ENCODE assay signal across 14 mouse cellular contexts in the genomic region with DNA sequence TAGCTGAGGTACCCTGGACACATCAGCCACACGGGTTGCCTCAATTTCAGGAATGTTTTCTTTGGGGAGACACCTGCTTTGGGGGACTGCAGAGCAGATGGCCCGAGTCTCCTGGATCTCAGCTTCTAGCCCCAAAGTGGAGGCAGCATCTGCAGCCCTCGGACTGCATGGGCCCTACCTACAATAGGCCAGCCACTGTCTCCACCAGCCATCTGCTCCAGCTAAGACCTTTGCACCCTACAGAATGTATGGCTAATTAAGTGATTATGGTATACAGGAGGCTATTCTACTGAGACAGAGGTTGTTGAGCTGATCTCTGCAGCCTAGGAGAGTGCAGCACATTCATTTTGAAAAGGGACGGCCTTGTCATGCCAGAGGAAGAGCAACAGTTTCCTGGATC. TPM values are rescaled to one million over a fixed set of nuclear protein-coding genes. Genes with fewer than 3 reads are reported as not detected.
DNase-seq lines count a peak whose midpoint lies in the region; ATAC-seq and TF ChIP-seq lines count a peak whose summit lies in the region.
"Had no signal": no experiment of that assay in that cellular context is flagged by ENCODE, and none has a peak within 500 bp of the region (broad histone marks: within the 10 kb centered on the region; RNA-seq: fewer than 3 reads in every experiment).

No protein-coding gene starts in this region.

- H3K4me2 ChIP-seq in forebrain, postnatal 0 days (ENCODE audit: low read depth): 0 out of 2 replicates have a peak overlapping the region, but pooled peaks have one; percentile 14
- no peak overlapping the region for H3K4me2 ChIP-seq in intestine, postnatal 0 days (replicated peaks; ENCODE audit: low read depth)
- peak overlapping the region; percentile 7; the same call in 1 of the 2 replicates for H3K4me2 ChIP-seq in neural tube, embryonic 13.5 days
- H3K4me2 ChIP-seq: liver, embryonic 12.5 days had no signal

- TF ChIP-seq CTCF in forebrain, postnatal 0 days (IDR thresholded peaks at IDR 0.05; ENCODE audit: low read depth): no peak
- TF ChIP-seq CTCF in intestine, postnatal 0 days (IDR thresholded peaks at IDR 0.05; ENCODE audit: low read depth): no peak

- H3K4me3 ChIP-seq in embryonic facial prominence, embryonic 10.5 days: no peak overlapping the region
- H3K4me3 ChIP-seq in forebrain, postnatal 0 days (ENCODE audit: low read depth, low read length): no peak overlapping the region
- no peak overlapping the region for H3K4me3 ChIP-seq in intestine, postnatal 0 days (ENCODE audit: low read depth, low read length)
- no peak overlapping the region for H3K4me3 ChIP-seq in neural tube, embryonic 13.5 days
- H3K4me3 ChIP-seq: liver, embryonic 12.5 days had no signal

- no peaks in the 10 kb centered on the region for H3K9me3 ChIP-seq in embryonic facial prominence, embryonic 10.5 days
- no peaks in the 10 kb centered on the region for H3K9me3 ChIP-seq in forebrain, postnatal 0 days (ENCODE audit: low read length)
- H3K9me3 ChIP-seq in intestine, postnatal 0 days (ENCODE audit: control insufficient read depth): no peaks in the 10 kb centered on the region
- H3K9me3 ChIP-seq in neural tube, embryonic 13.5 days: no peaks in the 10 kb centered on the region
- H3K9me3 ChIP-seq: liver, embryonic 12.5 days had no signal

- peak overlapping the region; percentile 41 for H3K27ac ChIP-seq in embryonic facial prominence, embryonic 10.5 days (replicated peaks)
- peak overlapping the region; percentile 79 for H3K27ac ChIP-seq in forebrain, postnatal 0 days (ENCODE audit: low read depth, low read length)
- no peak overlapping the region for H3K27ac ChIP-seq in intestine, postnatal 0 days (ENCODE audit: low read depth, low read length)
- peak overlapping the region; percentile 88 for H3K27ac ChIP-seq in neural tube, embryonic 13.5 days (replicated peaks)
- H3K27ac ChIP-seq: liver, embryonic 12.5 days had no signal

- H3K27me3 ChIP-seq in embryonic facial prominence, embryonic 10.5 days (replicated peaks; ENCODE audit: low read depth, poor library complexity, severe bottlenecking): no peaks in the 10 kb centered on the region
- H3K27me3 ChIP-seq in forebrain, postnatal 0 days (ENCODE audit: insufficient read depth, low read length): no peaks in the 10 kb centered on the region
- H3K27me3 ChIP-seq in intestine, postnatal 0 days (replicated peaks; ENCODE audit: control insufficient read depth, insufficient read depth, low read length): no peaks in the 10 kb centered on the region
- no peaks in the 10 kb centered on the region for H3K27me3 ChIP-seq in neural tube, embryonic 13.5 days
- H3K27me3 ChIP-seq: liver, embryonic 12.5 days had no signal

- no peak for ATAC-seq in forebrain, postnatal 0 days
- peak; percentile 60; the same call in 1 of the 2 replicates for ATAC-seq in intestine, postnatal 0 days
- ATAC-seq in neural tube, embryonic 13.5 days (ENCODE audit: low read depth): peak; percentile 44; the same call in 1 of the 2 replicates
- ATAC-seq: liver, embryonic 12.5 days had no signal

- peaks cover 49% of the 10 kb centered on the region for H3K4me1 ChIP-seq in embryonic facial prominence, embryonic 10.5 days
- peaks cover 34% of the 10 kb centered on the region for H3K4me1 ChIP-seq in forebrain, postnatal 0 days (ENCODE audit: insufficient read depth)
- no peaks in the 10 kb centered on the region for H3K4me1 ChIP-seq in intestine, postnatal 0 days (replicated peaks; ENCODE audit: control insufficient read depth, insufficient read depth, low read length)
- H3K4me1 ChIP-seq in neural tube, embryonic 13.5 days (replicated peaks): peaks cover 54% of the 10 kb centered on the region
- H3K4me1 ChIP-seq: liver, embryonic 12.5 days had no signal

- 0 out of 2 replicates have a peak, but pooled peaks cover 4% of the 10 kb centered on the region for H3K36me3 ChIP-seq in embryonic facial prominence, embryonic 10.5 days (replicated peaks)
- peaks cover 10% of the 10 kb centered on the region for H3K36me3 ChIP-seq in forebrain, postnatal 0 days (ENCODE audit: insufficient read depth)
- no peaks in the 10 kb centered on the region for H3K36me3 ChIP-seq in intestine, postnatal 0 days (ENCODE audit: control insufficient read depth, insufficient read depth)
- peaks cover 5% of the 10 kb centered on the region; the same call in 1 of the 2 replicates for H3K36me3 ChIP-seq in neural tube, embryonic 13.5 days
- H3K36me3 ChIP-seq: liver, embryonic 12.5 days had no signal

- WGBS in embryonic facial prominence, embryonic 10.5 days: 23% methylated on average over 4 of the region's 4 CpGs
- 17% methylated on average over 4 of the region's 4 CpGs for WGBS in forebrain, postnatal 0 days
- WGBS in intestine, postnatal 0 days: 36% methylated on average over 4 of the region's 4 CpGs
- 5% methylated on average over 4 of the region's 4 CpGs for WGBS in neural tube, embryonic 13.5 days

- DNase-seq in embryonic facial prominence, embryonic 10.5 days (ENCODE audit: low spot score): peak; percentile 46
- no peak for DNase-seq in forebrain, postnatal 0 days
- DNase-seq in cerebellum, postnatal 10 days: no peak
- DNase-seq in layer of hippocampus, adult 9-10 months (ENCODE audit: low spot score): no peak
- no peak for DNase-seq in testis, postnatal 10 days (ENCODE audit: low spot score)
- no peak for DNase-seq in heart, adult 18-20 months
- DNase-seq: adrenal gland, adult 2 months; heart, postnatal 36 days; kidney, postnatal 10 days; lung, postnatal 14 days; thymus, postnatal 25 days had no signal

- 0 out of 2 replicates have a peak overlapping the region, but pooled peaks have one; percentile 10 for H3K9ac ChIP-seq in forebrain, postnatal 0 days
- no peak overlapping the region for H3K9ac ChIP-seq in intestine, postnatal 0 days (ENCODE audit: low read depth, low read length)
- H3K9ac ChIP-seq in neural tube, embryonic 13.5 days: no peak overlapping the region
- H3K9ac ChIP-seq: liver, embryonic 12.5 days had no signal

RNA-seq across cellular contexts. Expression of gene Nin, which starts 43.2 kb away (rescaled TPM):
- 11.7 and 12.1 TPM in 2 replicates for polyA plus RNA-seq in embryonic facial prominence, embryonic 10.5 days (2016; fragmentation: Nextera tagmentation; extraction: Ambion mirVana)
- 28.4 and 36.9 TPM in 2 replicates for total RNA-seq in forebrain, postnatal 0 days (2014; rRNA removed)
- 5.6 and 8.5 TPM in 2 replicates for polyA plus RNA-seq in forebrain, postnatal 0 days (2015; fragmentation: Nextera tagmentation; extraction: Ambion mirVana)
- polyA plus RNA-seq in intestine, postnatal 0 days (2015; fragmentation: Nextera tagmentation; extraction: Ambion mirVana): 2.2 and 3.4 TPM in 2 replicates
- polyA plus RNA-seq in neural tube, embryonic 13.5 days (2015; fragmentation: Nextera tagmentation; extraction: Ambion mirVana): 11.5 and 12.1 TPM in 2 replicates
- total RNA-seq in heart, adult 18-20 months (2021): 10 to 100 TPM; 14.2 to 18.8 TPM
